Mouse (Mus musculus) erythroblast, embryonic 14.5 days (primary cell): ENCODE data around the gene Scn3a. TPM values are rescaled to one million over a fixed set of nuclear protein-coding genes. Genes with fewer than 3 reads are reported as not detected.

Source experiments
- H3K27me3 ChIP-seq: 2 replicates; pipeline ENCODE4 v1.6.1; 2012; ENCODE audit warnings: inconsistent platforms; ENCODE audit not compliant: control insufficient read depth
- H3K36me3 ChIP-seq: 2 replicates; pipeline ENCODE4 v1.6.1; 2012; ENCODE audit warnings: mild to moderate bottlenecking, inconsistent platforms; ENCODE audit not compliant: control insufficient read depth
- H3K4me1 ChIP-seq: 2 replicates; pipeline ENCODE4 v1.6.1; 2012; ENCODE audit warnings: inconsistent platforms; ENCODE audit not compliant: control insufficient read depth
- H3K4me3 ChIP-seq: replicated peaks from 2 replicates; pipeline ENCODE3; 2012; ENCODE audit warnings: moderate library complexity, mild to moderate bottlenecking, inconsistent platforms
- H3K9me3 ChIP-seq: 2 replicates; pipeline ENCODE4 v1.6.1; 2012; ENCODE audit warnings: low read length, inconsistent platforms, mixed read lengths; ENCODE audit not compliant: control insufficient read depth
- GATA1 ChIP-seq: IDR thresholded peaks from 2 replicates; pipeline ENCODE4 v1.6.1; 2012; ENCODE audit warnings: low read length, inconsistent platforms, mixed read lengths
- TAL1 ChIP-seq: IDR thresholded peaks from 3 replicates; pipeline ENCODE4 v1.6.1; 2012; ENCODE audit warnings: low read length, inconsistent platforms, mixed read lengths
- polyA plus RNA-seq: library from polyadenylated mRNA; stranded (reverse); fragments of >175 nt; gene quantifications from 2 replicates; pipeline ENCODE4 v1.2.3, GENCODE M21; 2012

Gene Scn3a
- polyA plus RNA-seq, 1 experiment = not detected

- TF ChIP-seq TAL1 = no peak
- no peak for TF ChIP-seq GATA1
- no peaks in the 10 kb centered on the region for H3K27me3 ChIP-seq
Measured at GRCm38 (mm10) chr2:65552222-65552621, 15.2 kb downstream of the Scn3a start.

DNA sequence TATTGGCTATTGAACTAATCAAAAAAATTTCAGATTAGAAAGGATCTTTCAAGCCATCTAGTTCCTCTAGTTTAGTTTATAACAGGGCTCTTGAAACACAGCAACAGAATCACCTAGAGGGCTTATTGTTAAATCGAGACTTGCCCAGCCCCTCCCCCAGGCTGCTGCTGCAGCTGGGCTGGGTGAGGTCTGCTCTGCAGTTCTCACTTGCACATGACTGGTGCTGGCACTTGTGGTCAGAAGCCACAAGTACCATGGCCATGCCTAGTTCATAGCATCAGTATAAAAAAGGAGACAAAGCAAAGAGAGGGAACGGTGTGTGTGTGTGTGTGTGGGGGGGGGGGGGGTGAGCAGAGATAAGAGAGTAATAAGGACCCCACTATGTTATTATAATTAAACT lies 15.7 kb downstream of the Scn3a start:
- H3K36me3 ChIP-seq = no peaks in the 10 kb centered on the region
- no peaks in the 10 kb centered on the region for H3K9me3 ChIP-seq
- no peaks in the 10 kb centered on the region for H3K4me1 ChIP-seq
- no peak overlapping the region for H3K4me3 ChIP-seq
- no peak for TF ChIP-seq GATA1
- TF ChIP-seq TAL1 = no peak
- H3K27me3 ChIP-seq = no peaks in the 10 kb centered on the region

More at GRCm38 (mm10) chr2:65552222-65552621, 15.2 kb downstream of the Scn3a start:
- no peaks in the 10 kb centered on the region for H3K9me3 ChIP-seq
- H3K4me3 ChIP-seq = no peak overlapping the region
- H3K36me3 ChIP-seq = no peaks in the 10 kb centered on the region
- no peaks in the 10 kb centered on the region for H3K4me1 ChIP-seq

DNA sequence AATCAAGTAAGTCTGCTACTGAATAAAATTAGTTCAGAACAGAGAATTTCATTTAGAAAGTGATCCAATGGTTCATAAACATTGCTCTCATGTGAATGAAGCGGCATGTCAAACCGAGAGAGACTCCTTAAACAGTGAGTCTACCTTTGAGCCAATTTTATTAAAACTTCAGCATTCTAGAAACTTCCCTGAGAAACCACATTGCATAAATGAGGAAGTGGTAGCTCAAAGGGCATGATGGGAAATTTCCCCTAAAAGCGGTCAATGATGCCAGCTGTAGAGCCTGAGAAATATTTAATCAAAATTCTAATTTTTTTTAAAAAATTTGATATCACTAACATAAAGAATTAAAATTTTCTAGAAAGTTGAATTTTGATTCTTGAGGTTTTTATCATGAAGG lies 16.9 kb downstream of the Scn3a start:
- no peaks in the 10 kb centered on the region for H3K9me3 ChIP-seq
- TF ChIP-seq TAL1 (no peak), GATA1 (no peak)
- H3K27me3 ChIP-seq = no peaks in the 10 kb centered on the region
- H3K4me1 ChIP-seq = no peaks in the 10 kb centered on the region
- no peaks in the 10 kb centered on the region for H3K36me3 ChIP-seq
- no peak overlapping the region for H3K4me3 ChIP-seq

DNA sequence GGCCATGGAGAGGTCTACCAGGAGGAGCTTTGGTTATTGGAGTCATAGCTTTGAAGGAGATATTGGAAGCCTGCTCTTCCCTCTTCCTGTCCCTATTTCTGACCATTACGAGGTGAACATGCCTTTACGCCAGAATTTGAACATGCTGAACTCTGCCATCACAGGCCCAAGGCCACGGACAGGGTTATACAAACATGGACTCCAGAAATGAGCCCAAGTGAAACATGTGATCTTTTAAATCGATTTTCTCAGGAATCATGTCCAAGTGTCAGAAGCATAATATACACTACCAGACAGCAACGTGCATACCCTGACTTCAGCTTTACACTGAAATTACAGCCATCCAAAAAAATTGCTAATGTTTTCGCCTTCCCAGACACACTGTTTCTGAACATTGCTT lies 18.8 kb downstream of the Scn3a start:
- Histone ChIP-seq H3K4me3 (no peak overlapping the region), H3K27me3 (no peaks in the 10 kb centered on the region), H3K36me3 (no peaks in the 10 kb centered on the region), H3K4me1 (no peaks in the 10 kb centered on the region), H3K9me3 (no peaks in the 10 kb centered on the region)
- TF ChIP-seq GATA1 (no peak), TAL1 (no peak)

GRCm38 (mm10) chr2:65547341-65547740 lies 20.1 kb downstream of the Scn3a start:
- TF ChIP-seq GATA1 (no peak), TAL1 (no peak)
- Histone ChIP-seq H3K4me3 (no peak overlapping the region), H3K9me3 (no peaks in the 10 kb centered on the region)

GRCm38 (mm10) chr2:65542906-65543592 lies 24.4 kb downstream of the Scn3a start:
- H3K9me3 ChIP-seq = no peaks in the 10 kb centered on the region
- no peaks in the 10 kb centered on the region for H3K36me3 ChIP-seq
- H3K4me1 ChIP-seq = no peaks in the 10 kb centered on the region
- H3K27me3 ChIP-seq = no peaks in the 10 kb centered on the region
- TF ChIP-seq GATA1 (no peak), TAL1 (no peak)
- no peak overlapping the region for H3K4me3 ChIP-seq

More at GRCm38 (mm10) chr2:65547341-65547740, 20.1 kb downstream of the Scn3a start:
- Histone ChIP-seq H3K27me3 (no peaks in the 10 kb centered on the region), H3K36me3 (no peaks in the 10 kb centered on the region), H3K4me1 (no peaks in the 10 kb centered on the region)

GRCm38 (mm10) chr2:65541781-65542180 lies 25.6 kb downstream of the Scn3a start:
- H3K9me3 ChIP-seq = no peaks in the 10 kb centered on the region
- no peaks in the 10 kb centered on the region for H3K36me3 ChIP-seq
- no peak overlapping the region for H3K4me3 ChIP-seq
- H3K4me1 ChIP-seq = no peaks in the 10 kb centered on the region
- TF ChIP-seq TAL1 (no peak), GATA1 (no peak)
- no peaks in the 10 kb centered on the region for H3K27me3 ChIP-seq

- no peaks in the 10 kb centered on the region for H3K4me1 ChIP-seq
- no peaks in the 10 kb centered on the region for H3K27me3 ChIP-seq
- no peaks in the 10 kb centered on the region for H3K9me3 ChIP-seq
- no peak for TF ChIP-seq TAL1
- TF ChIP-seq GATA1 = no peak
- H3K4me3 ChIP-seq = no peak overlapping the region
- no peaks in the 10 kb centered on the region for H3K36me3 ChIP-seq
Measured at GRCm38 (mm10) chr2:65538436-65538835, 29.0 kb downstream of the Scn3a start.

DNA sequence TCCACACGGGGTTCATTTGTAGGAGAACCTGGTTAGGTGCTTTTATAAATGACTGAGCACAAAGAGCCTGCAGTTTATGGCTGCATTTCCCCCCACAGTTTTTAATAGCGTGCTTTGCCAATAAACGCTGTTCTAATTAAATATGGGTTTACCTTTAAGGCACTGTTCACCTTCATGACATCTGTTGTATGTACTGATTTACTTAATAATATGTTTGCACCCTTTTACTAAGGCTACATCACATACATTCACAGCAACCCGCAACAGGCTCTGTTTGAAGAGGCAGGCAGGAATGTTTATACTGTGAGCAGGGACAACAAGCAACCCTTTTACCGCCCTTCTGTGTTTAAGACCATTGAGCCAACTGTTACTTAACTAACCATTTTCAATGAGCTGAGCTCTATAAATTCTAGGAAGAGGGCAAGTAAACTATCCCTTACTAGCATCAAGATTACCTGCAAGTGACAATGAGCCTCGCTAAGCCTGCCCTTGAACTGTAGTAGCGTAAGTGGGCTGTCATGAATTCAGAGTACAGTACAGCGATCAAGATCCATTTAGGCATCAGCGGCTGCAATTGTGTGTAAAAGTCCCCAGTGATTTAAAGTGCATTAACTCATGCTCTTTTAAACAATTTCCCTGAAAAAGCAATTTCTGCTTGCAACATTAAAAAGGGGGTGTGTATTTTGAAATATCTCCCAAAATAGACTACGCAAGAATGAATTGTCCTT lies 35.1 kb downstream of the Scn3a start:
- TF ChIP-seq GATA1 = no peak
- TF ChIP-seq TAL1 = no peak
- H3K27me3 ChIP-seq = no peaks in the 10 kb centered on the region
- H3K4me1 ChIP-seq = no peaks in the 10 kb centered on the region
- no peaks in the 10 kb centered on the region for H3K9me3 ChIP-seq
- H3K36me3 ChIP-seq = no peaks in the 10 kb centered on the region
- no peak overlapping the region for H3K4me3 ChIP-seq
